Mouse (Mus musculus): ENCODE results near the gene Sertad1. TPM values are rescaled to one million over a fixed set of nuclear protein-coding genes. Genes with fewer than 3 reads are reported as not detected.

Sertad1 gene
- total and polyA plus RNA-seq, 2 experiments from 2014 or later, result 31.0 to 70.5 TPM

GRCm38 (mm10) chr7:27475596-27475995, 11.1 kb upstream of the Sertad1 start:
- Histone ChIP-seq H3K4me2 (ENCODE audit: low read depth, low read length) (no peak overlapping the region), H3K4me1 (ENCODE audit: control insufficient read depth, insufficient read depth) (peaks cover 12% of the 10 kb centered on the region; the same call in 1 of the 2 replicates), H3K4me3 (ENCODE audit: low read depth, low read length) (no peak overlapping the region), H3K27ac (ENCODE audit: low read depth) (peak overlapping the region; percentile 28), H3K9me3 (replicated peaks; ENCODE audit: control insufficient read depth, low read length) (no peaks in the 10 kb centered on the region), H3K36me3 (replicated peaks; ENCODE audit: control insufficient read depth, insufficient read depth, low read length) (peaks cover 22% of the 10 kb centered on the region), H3K9ac (replicated peaks; ENCODE audit: low read depth, low read length) (no peak overlapping the region), H3K27me3 (ENCODE audit: control insufficient read depth, insufficient read depth, low read length) (no peaks in the 10 kb centered on the region)
- no peak for DNase-seq (ENCODE audit: low spot score)
- no peak for ATAC-seq (ENCODE audit: insufficient read depth, low read depth)
- WGBS, result 87% methylated on average over 2 of the region's 2 CpGs
- TF ChIP-seq EP300 (IDR thresholded peaks at IDR 0.05; ENCODE audit: low read depth) (no peak), CTCF (IDR thresholded peaks at IDR 0.05; ENCODE audit: low read depth) (no peak)

GRCm38 (mm10) chr7:27476098-27476635, 10.5 kb upstream of the Sertad1 start:
- 72% methylated on average over 14 of the region's 14 CpGs for WGBS
- TF ChIP-seq CTCF (IDR thresholded peaks at IDR 0.05; ENCODE audit: low read depth), result no peak
- TF ChIP-seq EP300 (IDR thresholded peaks at IDR 0.05; ENCODE audit: low read depth), result no peak
- no peak overlapping the region for H3K9ac ChIP-seq (replicated peaks; ENCODE audit: low read depth, low read length)
- peaks cover 12% of the 10 kb centered on the region; the same call in 1 of the 2 replicates for H3K4me1 ChIP-seq (ENCODE audit: control insufficient read depth, insufficient read depth)
- H3K27ac ChIP-seq (ENCODE audit: low read depth), result peak overlapping the region; percentile 28
- H3K36me3 ChIP-seq (replicated peaks; ENCODE audit: control insufficient read depth, insufficient read depth, low read length), result peaks cover 22% of the 10 kb centered on the region
- DNase-seq (ENCODE audit: low spot score) (no peak), ATAC-seq (ENCODE audit: insufficient read depth, low read depth) (no peak)
- H3K9me3 ChIP-seq (replicated peaks; ENCODE audit: control insufficient read depth, low read length), result no peaks in the 10 kb centered on the region
- H3K4me2 ChIP-seq (ENCODE audit: low read depth, low read length), result no peak overlapping the region
- H3K27me3 ChIP-seq (ENCODE audit: control insufficient read depth, insufficient read depth, low read length), result no peaks in the 10 kb centered on the region
- H3K4me3 ChIP-seq (ENCODE audit: low read depth, low read length), result no peak overlapping the region

- DNase-seq (ENCODE audit: low spot score) (no peak), ATAC-seq (ENCODE audit: insufficient read depth, low read depth) (no peak)
- Histone ChIP-seq H3K27ac (ENCODE audit: low read depth) (no peak overlapping the region), H3K9me3 (replicated peaks; ENCODE audit: control insufficient read depth, low read length) (no peaks in the 10 kb centered on the region), H3K4me3 (ENCODE audit: low read depth, low read length) (no peak overlapping the region), H3K9ac (replicated peaks; ENCODE audit: low read depth, low read length) (no peak overlapping the region), H3K27me3 (ENCODE audit: control insufficient read depth, insufficient read depth, low read length) (no peaks in the 10 kb centered on the region), H3K4me2 (ENCODE audit: low read depth, low read length) (no peak overlapping the region), H3K36me3 (replicated peaks; ENCODE audit: control insufficient read depth, insufficient read depth, low read length) (peaks cover 22% of the 10 kb centered on the region), H3K4me1 (ENCODE audit: control insufficient read depth, insufficient read depth) (peaks cover 12% of the 10 kb centered on the region; the same call in 1 of the 2 replicates)
- no peak for TF ChIP-seq EP300 (IDR thresholded peaks at IDR 0.05; ENCODE audit: low read depth)
- TF ChIP-seq CTCF (IDR thresholded peaks at IDR 0.05; ENCODE audit: low read depth), result no peak
- 72% methylated on average over 7 of the region's 7 CpGs for whole genome bisulfite sequencing
Measured at GRCm38 (mm10) chr7:27478561-27478960, 8.1 kb upstream of the Sertad1 start.

- no peak for TF ChIP-seq CTCF (IDR thresholded peaks at IDR 0.05; ENCODE audit: low read depth)
- no peak for TF ChIP-seq EP300 (IDR thresholded peaks at IDR 0.05; ENCODE audit: low read depth)
- Histone ChIP-seq H3K36me3 (replicated peaks; ENCODE audit: control insufficient read depth, insufficient read depth, low read length) (peaks cover 22% of the 10 kb centered on the region), H3K27ac (ENCODE audit: low read depth) (no peak overlapping the region), H3K4me3 (ENCODE audit: low read depth, low read length) (no peak overlapping the region), H3K4me2 (ENCODE audit: low read depth, low read length) (no peak overlapping the region), H3K4me1 (ENCODE audit: control insufficient read depth, insufficient read depth) (peaks cover 12% of the 10 kb centered on the region; the same call in 1 of the 2 replicates), H3K9ac (replicated peaks; ENCODE audit: low read depth, low read length) (no peak overlapping the region), H3K9me3 (replicated peaks; ENCODE audit: control insufficient read depth, low read length) (no peaks in the 10 kb centered on the region), H3K27me3 (ENCODE audit: control insufficient read depth, insufficient read depth, low read length) (no peaks in the 10 kb centered on the region)
- ATAC-seq (ENCODE audit: insufficient read depth, low read depth), result no peak
- WGBS, result 92% methylated on average over 1 of the region's 1 CpGs
- no peak for DNase-seq (ENCODE audit: low spot score)
Measured at GRCm38 (mm10) chr7:27479750-27480149, 7.0 kb upstream of the Sertad1 start.

GRCm38 (mm10) chr7:27480506-27480905, 6.2 kb upstream of the Sertad1 start:
- H3K27me3 ChIP-seq (ENCODE audit: control insufficient read depth, insufficient read depth, low read length), result no peaks in the 10 kb centered on the region
- H3K9ac ChIP-seq (replicated peaks; ENCODE audit: low read depth, low read length), result no peak overlapping the region
- no peak overlapping the region for H3K4me2 ChIP-seq (ENCODE audit: low read depth, low read length)
- H3K27ac ChIP-seq (ENCODE audit: low read depth), result peak overlapping the region; percentile 76
- H3K4me3 ChIP-seq (ENCODE audit: low read depth, low read length), result no peak overlapping the region
- 74% methylated on average over 3 of the region's 3 CpGs for WGBS
- peaks cover 6% of the 10 kb centered on the region; the same call in 1 of the 2 replicates for H3K4me1 ChIP-seq (ENCODE audit: control insufficient read depth, insufficient read depth)
- H3K9me3 ChIP-seq (replicated peaks; ENCODE audit: control insufficient read depth, low read length), result no peaks in the 10 kb centered on the region
- TF ChIP-seq CTCF (IDR thresholded peaks at IDR 0.05; ENCODE audit: low read depth) (no peak), EP300 (IDR thresholded peaks at IDR 0.05; ENCODE audit: low read depth) (no peak)
- H3K36me3 ChIP-seq (replicated peaks; ENCODE audit: control insufficient read depth, insufficient read depth, low read length), result peaks cover 22% of the 10 kb centered on the region
- DNase-seq (ENCODE audit: low spot score) (no peak), ATAC-seq (ENCODE audit: insufficient read depth, low read depth) (no peak)

Data from heart, postnatal 0 days (tissue).